Comparison of ENCODE assay signal across 13 mouse cellular contexts in the genomic region with DNA sequence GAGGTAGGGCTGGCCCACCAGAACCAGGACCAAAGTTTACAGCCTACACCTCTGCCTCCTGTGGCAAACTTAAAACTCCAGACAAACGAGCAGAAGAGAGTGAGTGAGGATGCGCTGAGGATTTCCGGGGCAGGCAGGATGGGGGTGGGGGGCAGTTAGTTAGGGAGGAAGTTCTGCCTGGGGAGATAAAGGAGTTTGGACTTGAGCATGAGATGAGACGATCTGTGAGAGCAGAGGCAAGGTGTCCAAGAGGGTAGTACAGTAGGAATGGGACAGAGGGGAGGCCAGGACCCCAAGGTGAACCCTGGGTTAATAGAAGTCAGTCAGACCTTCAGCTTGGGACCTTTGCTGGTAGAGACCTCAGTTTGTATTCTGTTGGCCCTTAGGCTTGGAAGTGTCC. TPM values are rescaled to one million over a fixed set of nuclear protein-coding genes. Genes with fewer than 3 reads are reported as not detected.
DNase-seq lines count a peak whose midpoint lies in the region; ATAC-seq and TF ChIP-seq lines count a peak whose summit lies in the region.
"Had no signal": no experiment of that assay in that cellular context is flagged by ENCODE, and none has a peak within 500 bp of the region (broad histone marks: within the 10 kb centered on the region; RNA-seq: fewer than 3 reads in every experiment).

No protein-coding gene starts in this region.

- TF ChIP-seq EP300 in liver, postnatal 0 days (IDR thresholded peaks at IDR 0.05; ENCODE audit: low read depth) = peak; percentile 52; the same call in 1 of the 2 replicates

- no peak for ATAC-seq in heart, embryonic 13.5 days (ENCODE audit: extremely low read depth, insufficient number of reproducible peaks, low FRiP score, low TSS enrichment)
- peak; percentile 89 for ATAC-seq in activated CD4-positive, CD25-positive, alpha-beta regulatory T cell, adult 4 months
- ATAC-seq in liver, postnatal 0 days = no peak
- ATAC-seq: forebrain, postnatal 0 days had no signal

- H3K9ac ChIP-seq in heart, embryonic 13.5 days = peak overlapping the region; percentile 60
- peak overlapping the region; percentile 81 for H3K9ac ChIP-seq in liver, postnatal 0 days (replicated peaks)
- H3K9ac ChIP-seq: embryonic facial prominence, embryonic 12.5 days; forebrain, postnatal 0 days; limb, embryonic 15.5 days; midbrain, embryonic 12.5 days had no signal

- no peaks in the 10 kb centered on the region for H3K36me3 ChIP-seq in heart, embryonic 13.5 days
- no peaks in the 10 kb centered on the region for H3K36me3 ChIP-seq in liver, postnatal 0 days (replicated peaks; ENCODE audit: insufficient read depth, low read length)
- H3K36me3 ChIP-seq: embryonic facial prominence, embryonic 12.5 days; limb, embryonic 15.5 days; midbrain, embryonic 12.5 days had no signal

- H3K9me3 ChIP-seq in heart, embryonic 13.5 days = no peaks in the 10 kb centered on the region
- H3K9me3 ChIP-seq in liver, postnatal 0 days (ENCODE audit: low read length) = no peaks in the 10 kb centered on the region
- H3K9me3 ChIP-seq: embryonic facial prominence, embryonic 12.5 days; limb, embryonic 15.5 days; midbrain, embryonic 12.5 days had no signal

- H3K27ac ChIP-seq in heart, embryonic 13.5 days (replicated peaks) = peak overlapping the region; percentile 69
- peak overlapping the region; percentile 94 for H3K27ac ChIP-seq in liver, postnatal 0 days (ENCODE audit: low read depth)
- H3K27ac ChIP-seq in layer of hippocampus, adult 2 months = no peak overlapping the region
- H3K27ac ChIP-seq: embryonic facial prominence, embryonic 12.5 days; limb, embryonic 15.5 days; midbrain, embryonic 12.5 days had no signal

- peaks cover 91% of the 10 kb centered on the region for H3K4me1 ChIP-seq in heart, embryonic 13.5 days
- H3K4me1 ChIP-seq in liver, postnatal 0 days (ENCODE audit: insufficient read depth) = peaks cover 49% of the 10 kb centered on the region
- H3K4me1 ChIP-seq: embryonic facial prominence, embryonic 12.5 days had no signal

- TF ChIP-seq CTCF in liver, postnatal 0 days (IDR thresholded peaks at IDR 0.05; ENCODE audit: low read depth) = no peak
- no peak for TF ChIP-seq CTCF in layer of hippocampus, adult 2 months (conservative IDR thresholded peaks at IDR 0.05)

- 49% methylated on average over 4 of the region's 4 CpGs for WGBS in heart, embryonic 13.5 days
- 22% methylated on average over 4 of the region's 4 CpGs for WGBS in liver, postnatal 0 days (ENCODE audit: insufficient replicate concordance)

- H3K4me2 ChIP-seq in heart, embryonic 13.5 days = 0 out of 2 replicates have a peak overlapping the region, but pooled peaks have one; percentile 50
- H3K4me2 ChIP-seq in liver, postnatal 0 days (ENCODE audit: low read depth, low read length) = peak overlapping the region; percentile 85
- H3K4me2 ChIP-seq: embryonic facial prominence, embryonic 12.5 days; limb, embryonic 15.5 days; midbrain, embryonic 12.5 days had no signal

- no peak for DNase-seq in heart, adult 8-10 months (ENCODE audit: low spot score)
- peak; percentile 42 for DNase-seq in CD4-positive helper T cell, adult 2 months (ENCODE audit: low read depth, low spot score)
- DNase-seq in liver, postnatal 0 days = peak; percentile 44
- DNase-seq in cerebellum, adult 9-10 months = no peak
- DNase-seq in adrenal gland, adult 2 months = no peak
- DNase-seq in layer of hippocampus, adult 2 months (ENCODE audit: low spot score in 2 of 2) = no peak
- DNase-seq: forebrain, postnatal 0 days; kidney, adult 9 months had no signal

- H3K4me3 ChIP-seq in heart, embryonic 13.5 days = no peak overlapping the region
- peak overlapping the region; percentile 55 for H3K4me3 ChIP-seq in liver, postnatal 0 days (ENCODE audit: low read depth, low read length)
- no peak overlapping the region for H3K4me3 ChIP-seq in layer of hippocampus, adult 2 months
- H3K4me3 ChIP-seq: embryonic facial prominence, embryonic 12.5 days; limb, embryonic 15.5 days; midbrain, embryonic 12.5 days had no signal

- no peaks in the 10 kb centered on the region for H3K27me3 ChIP-seq in heart, embryonic 13.5 days (replicated peaks)
- no peaks in the 10 kb centered on the region for H3K27me3 ChIP-seq in liver, postnatal 0 days (ENCODE audit: insufficient read depth, low read length)
- H3K27me3 ChIP-seq: embryonic facial prominence, embryonic 12.5 days; limb, embryonic 15.5 days; midbrain, embryonic 12.5 days had no signal

RNA-seq across cellular contexts. Expression of a gene that starts 13.7 kb away (rescaled TPM):
- polyA plus RNA-seq in heart, embryonic 13.5 days (2015; fragmentation: Nextera tagmentation; extraction: Ambion mirVana) = 12.1 and 14.0 TPM in 2 replicates
- 10 to 100 TPM; 48.1 to 98.4 (median 78.7) TPM for total RNA-seq in heart, adult 8-10 months (2022)
- polyA plus RNA-seq in activated CD4-positive, CD25-positive, alpha-beta regulatory T cell, adult 4 months (2017; shearing (Covaris generic)) = 1 to 10 TPM; 5.3 to 5.8 TPM
- polyA plus RNA-seq in liver, postnatal 0 days (2015; fragmentation: Nextera tagmentation; extraction: Ambion mirVana) = 23.2 and 23.4 TPM in 2 replicates
- total RNA-seq in adrenal gland, adult 2 months (2021) = 10 to 100 TPM; 29.1 to 30.2 TPM
- 52.0 and 62.7 TPM in 2 replicates for polyA plus RNA-seq in adrenal gland, adult 2 months (2012; rRNA removed)
- 1 to 10 TPM; 4.0 to 4.1 TPM for total RNA-seq in layer of hippocampus, adult 2 months (2021)

Comparison
In these comparisons a context has a peak if more than half of its experiments do, and no peak if none do; other contexts are left out.
1. DNase-seq: peak in CD4-positive helper T cell, adult 2 months (single experiment) and liver, postnatal 0 days (single experiment); none in heart, adult 8-10 months (single experiment), cerebellum, adult 9-10 months (single experiment), adrenal gland, adult 2 months (single experiment) and layer of hippocampus, adult 2 months (0 of 2).